Mouse (Mus musculus) midbrain, embryonic 14.5 days (tissue): ENCODE data around the gene Clk1. TPM values are rescaled to one million over a fixed set of nuclear protein-coding genes. Genes with fewer than 3 reads are reported as not detected.

ENCODE experiments used
- ATAC-seq: fragments of 200-750 bp; cut with Nextera tagmentation; 2 replicates; pipeline ENCODE4 v1.8.0; 2017; ENCODE audit warnings: moderate number of reproducible peaks, moderate library complexity; ENCODE audit not compliant: low FRiP score, low TSS enrichment
- DNase-seq: peaks from one replicate; pipeline ENCODE4 v3.0.0-alpha.2; 2015
- H3K27ac ChIP-seq: fragments of 300-500 bp; sonication (generic); replicated peaks from 2 replicates; pipeline ENCODE4 v1.5.1; 2014; ENCODE audit warnings: mild to moderate bottlenecking, low read depth, low read length, moderate library complexity
- H3K27me3 ChIP-seq: fragments of 300-500 bp; sonication (generic); 2 replicates; pipeline ENCODE4 v1.6.1; 2014; ENCODE audit warnings: low read length, control low read depth, mixed read lengths; ENCODE audit not compliant: control insufficient read depth, insufficient read depth
- H3K36me3 ChIP-seq: fragments of 300-500 bp; sonication (generic); 2 replicates; pipeline ENCODE4 v1.6.1; 2014; ENCODE audit warnings: low read length, control low read depth; ENCODE audit not compliant: control insufficient read depth, insufficient read depth
- H3K4me1 ChIP-seq: fragments of 300-500 bp; sonication (generic); 2 replicates; pipeline ENCODE4 v1.6.1; 2014; ENCODE audit warnings: mild to moderate bottlenecking, antibody characterized with exemption, low read length, control low read depth; ENCODE audit not compliant: control insufficient read depth, insufficient read depth
- H3K4me2 ChIP-seq: fragments of 300-500 bp; sonication (generic); 2 replicates; pipeline ENCODE4 v1.6.1; 2014; ENCODE audit warnings: mild to moderate bottlenecking, low read length, moderate library complexity
- H3K4me3 ChIP-seq: fragments of 300-500 bp; sonication (generic); replicated peaks from 2 replicates; pipeline ENCODE4 v1.5.1; 2014; ENCODE audit warnings: low read depth, low read length
- H3K9ac ChIP-seq: fragments of 300-500 bp; sonication (generic); replicated peaks from 2 replicates; pipeline ENCODE4 v1.6.1; 2014; ENCODE audit warnings: mild to moderate bottlenecking, low read length, moderate library complexity
- H3K9me3 ChIP-seq: fragments of 300-500 bp; sonication (generic); 2 replicates; pipeline ENCODE4 v1.6.1; 2016; ENCODE audit warnings: low read length, control low read depth, mixed read lengths; ENCODE audit not compliant: control insufficient read depth
- WGBS: fragments of 180-500 bp; shearing (Covaris S2); extraction: QIAGEN DNeasy Blood & Tissue Kit; methylation state at CpG from one replicate; pipeline ENCODE4 v1.1.7; 2014; 5-methylcytosine and 5-hydroxymethylcytosine counted together
- polyA plus RNA-seq: library from polyadenylated mRNA; unstranded; fragments of >200 nt; fragmentation: Nextera tagmentation; extraction: Ambion mirVana; gene quantifications from 2 replicates; pipeline ENCODE4 v1.2.1, GENCODE M21; 2014

Gene Clk1
- 158 and 160 TPM in 2 replicates for polyA plus RNA-seq

- under 1% methylated on average over 79 of the region's 79 CpGs for WGBS
- peak; percentile 97 for DNase-seq
- ATAC-seq = peak; percentile 97
These were observed at the start of gene Clk1 for GRCm38 (mm10) chr1:58423371-58424248. Clk1 (minus strand) TSS chr1:58424066.

GRCm38 (mm10) chr1:58465561-58465960, 41.7 kb upstream of the Clk1 start:
- H3K27ac ChIP-seq = no peak overlapping the region
- H3K9ac ChIP-seq = no peak overlapping the region
- DNase-seq (no peak), ATAC-seq (no peak)
- WGBS = 96% methylated on average over 4 of the region's 4 CpGs
- peaks cover 88% of the 10 kb centered on the region for H3K36me3 ChIP-seq
- no peaks in the 10 kb centered on the region for H3K9me3 ChIP-seq
- no peaks in the 10 kb centered on the region for H3K4me1 ChIP-seq
- no peak overlapping the region for H3K4me3 ChIP-seq
- H3K4me2 ChIP-seq = no peak overlapping the region
- H3K27me3 ChIP-seq = no peaks in the 10 kb centered on the region

More at GRCm38 (mm10) chr1:58423371-58424248, at the start of gene Clk1:
- peak within 1 kb of the TSS; percentile 100 for H3K4me3 ChIP-seq
- peaks cover 21% of the 10 kb centered on the region for H3K4me1 ChIP-seq
- H3K27me3 ChIP-seq = no peaks in the 10 kb centered on the region
- H3K4me2 ChIP-seq = peak within 1 kb of the TSS; percentile 67
- H3K9me3 ChIP-seq = no peaks in the 10 kb centered on the region
- H3K9ac ChIP-seq = peak within 1 kb of the TSS; percentile 100
- peaks cover 26% of the 10 kb centered on the region for H3K36me3 ChIP-seq
- H3K27ac ChIP-seq = peak within 1 kb of the TSS; percentile 100

GRCm38 (mm10) chr1:58465042-58465441, 41.2 kb upstream of the Clk1 start:
- no peaks in the 10 kb centered on the region for H3K9me3 ChIP-seq
- H3K27ac ChIP-seq = no peak overlapping the region
- H3K4me3 ChIP-seq = no peak overlapping the region
- H3K27me3 ChIP-seq = no peaks in the 10 kb centered on the region
- peaks cover 88% of the 10 kb centered on the region for H3K36me3 ChIP-seq
- no peak overlapping the region for H3K4me2 ChIP-seq
- no peak for ATAC-seq
- DNase-seq = no peak
- 97% methylated on average over 4 of the region's 4 CpGs for WGBS
- H3K4me1 ChIP-seq = no peaks in the 10 kb centered on the region
- H3K9ac ChIP-seq = no peak overlapping the region

- H3K27me3 ChIP-seq = no peaks in the 10 kb centered on the region
- ATAC-seq (no peak), DNase-seq (no peak)
- WGBS = 91% methylated on average over 2 of the region's 2 CpGs
- no peak overlapping the region for H3K4me2 ChIP-seq
- H3K9ac ChIP-seq = no peak overlapping the region
- no peaks in the 10 kb centered on the region for H3K4me1 ChIP-seq
- peaks cover 87% of the 10 kb centered on the region for H3K36me3 ChIP-seq
- H3K27ac ChIP-seq = no peak overlapping the region
- no peaks in the 10 kb centered on the region for H3K9me3 ChIP-seq
- H3K4me3 ChIP-seq = no peak overlapping the region
These were observed 40.1 kb upstream of the Clk1 start for GRCm38 (mm10) chr1:58463935-58464334.

- H3K4me1 ChIP-seq = no peaks in the 10 kb centered on the region
- no peak overlapping the region for H3K4me2 ChIP-seq
- H3K9me3 ChIP-seq = no peaks in the 10 kb centered on the region
- no peaks in the 10 kb centered on the region for H3K27me3 ChIP-seq
- WGBS = 98% methylated on average over 3 of the region's 3 CpGs
- no peak overlapping the region for H3K27ac ChIP-seq
- ATAC-seq = no peak
- no peak for DNase-seq
- no peak overlapping the region for H3K4me3 ChIP-seq
- no peak overlapping the region for H3K9ac ChIP-seq
- peaks cover 90% of the 10 kb centered on the region for H3K36me3 ChIP-seq
These were observed 36.7 kb upstream of the Clk1 start for GRCm38 (mm10) chr1:58460566-58460965.

- 81% methylated on average over 2 of the region's 2 CpGs for WGBS
- no peak overlapping the region for H3K4me2 ChIP-seq
- no peaks in the 10 kb centered on the region for H3K4me1 ChIP-seq
- H3K27me3 ChIP-seq = no peaks in the 10 kb centered on the region
- H3K9ac ChIP-seq = no peak overlapping the region
- H3K9me3 ChIP-seq = no peaks in the 10 kb centered on the region
- H3K27ac ChIP-seq = no peak overlapping the region
- ATAC-seq (no peak), DNase-seq (peak; percentile 12)
- peaks cover 88% of the 10 kb centered on the region for H3K36me3 ChIP-seq
- no peak overlapping the region for H3K4me3 ChIP-seq
These were observed 35.0 kb upstream of the Clk1 start for GRCm38 (mm10) chr1:58458867-58459266.

GRCm38 (mm10) chr1:58458175-58458574, 34.3 kb upstream of the Clk1 start:
- Histone ChIP-seq H3K27me3 (no peaks in the 10 kb centered on the region), H3K4me1 (no peaks in the 10 kb centered on the region), H3K9ac (no peak overlapping the region), H3K27ac (no peak overlapping the region), H3K36me3 (peaks cover 88% of the 10 kb centered on the region), H3K4me2 (no peak overlapping the region), H3K4me3 (no peak overlapping the region), H3K9me3 (no peaks in the 10 kb centered on the region)
- ATAC-seq (no peak), DNase-seq (no peak)
- WGBS = 94% methylated on average over 5 of the region's 5 CpGs

- Histone ChIP-seq H3K36me3 (peaks cover 73% of the 10 kb centered on the region), H3K4me1 (no peaks in the 10 kb centered on the region), H3K9me3 (no peaks in the 10 kb centered on the region), H3K27me3 (no peaks in the 10 kb centered on the region), H3K9ac (no peak overlapping the region), H3K4me3 (no peak overlapping the region), H3K4me2 (no peak overlapping the region), H3K27ac (no peak overlapping the region)
- DNase-seq = no peak
- ATAC-seq = no peak
- 96% methylated on average over 6 of the region's 6 CpGs for WGBS
These were observed 30.4 kb upstream of the Clk1 start for GRCm38 (mm10) chr1:58454316-58454715.

- Histone ChIP-seq H3K4me2 (no peak overlapping the region), H3K9me3 (no peaks in the 10 kb centered on the region), H3K9ac (no peak overlapping the region), H3K27ac (no peak overlapping the region), H3K4me3 (no peak overlapping the region), H3K27me3 (no peaks in the 10 kb centered on the region), H3K36me3 (peaks cover 35% of the 10 kb centered on the region), H3K4me1 (peaks cover 18% of the 10 kb centered on the region)
- 88% methylated on average over 7 of the region's 7 CpGs for WGBS
- no peak for ATAC-seq
- no peak for DNase-seq
These were observed 24.5 kb upstream of the Clk1 start for GRCm38 (mm10) chr1:58448396-58448795.
